ENCODE assay signal across 8 mouse cellular contexts in genomic region chr11:60219609-60220008, GRCm38 (mm10). TPM values are rescaled to one million over a fixed set of nuclear protein-coding genes. Genes with fewer than 3 reads are reported as not detected.
A peak's percentile ranks its signal among the peaks of the same experiment; 100 is the strongest.
DNase-seq lines count a peak whose midpoint lies in the region; ATAC-seq lines count a peak whose summit lies in the region.

No protein-coding gene starts in this region.

- no peak for ATAC-seq in megakaryocyte, adult 5-6 weeks (ENCODE audit: poor library complexity, severe bottlenecking)
- no peak for ATAC-seq in embryonic facial prominence, embryonic 13.5 days (ENCODE audit: insufficient number of reproducible peaks, insufficient read depth, low FRiP score, low TSS enrichment, low read depth)
- no peak for ATAC-seq in limb, embryonic 12.5 days (ENCODE audit: insufficient number of reproducible peaks, insufficient read depth, low FRiP score, low TSS enrichment, low read depth)

- H3K4me1 ChIP-seq in megakaryocyte, embryonic 14.5 days, result peaks cover 92% of the 10 kb centered on the region
- peaks cover 49% of the 10 kb centered on the region for H3K4me1 ChIP-seq in embryonic facial prominence, embryonic 13.5 days
- H3K4me1 ChIP-seq in limb, embryonic 12.5 days (replicated peaks), result peaks cover 41% of the 10 kb centered on the region

- no peaks in the 10 kb centered on the region for H3K27me3 ChIP-seq in megakaryocyte, embryonic 14.5 days (replicated peaks)
- no peaks in the 10 kb centered on the region for H3K27me3 ChIP-seq in embryonic facial prominence, embryonic 13.5 days
- no peaks in the 10 kb centered on the region for H3K27me3 ChIP-seq in limb, embryonic 12.5 days

- H3K4me2 ChIP-seq in embryonic facial prominence, embryonic 13.5 days, result peak overlapping the region; percentile 70
- H3K4me2 ChIP-seq in limb, embryonic 12.5 days, result peak overlapping the region; percentile 67

- H3K9ac ChIP-seq in embryonic facial prominence, embryonic 13.5 days, result peak overlapping the region; percentile 85
- H3K9ac ChIP-seq in limb, embryonic 12.5 days (replicated peaks), result peak overlapping the region; percentile 82

- peaks cover 5% of the 10 kb centered on the region; the same call in 1 of the 2 replicates for H3K9me3 ChIP-seq in megakaryocyte, embryonic 14.5 days
- H3K9me3 ChIP-seq in embryonic facial prominence, embryonic 13.5 days, result no peaks in the 10 kb centered on the region
- H3K9me3 ChIP-seq in limb, embryonic 12.5 days, result no peaks in the 10 kb centered on the region

- peak overlapping the region; percentile 98 for H3K4me3 ChIP-seq in megakaryocyte, embryonic 14.5 days (replicated peaks)
- H3K4me3 ChIP-seq in embryonic facial prominence, embryonic 13.5 days, result peak overlapping the region; percentile 71
- H3K4me3 ChIP-seq in limb, embryonic 12.5 days (replicated peaks), result peak overlapping the region; percentile 69

- peak; percentile 33 to 45 for DNase-seq in natural killer cell, adult 2 months (ENCODE audit: low spot score in 2 of 2)
- no peak for DNase-seq in frontal cortex, postnatal 36 days (ENCODE audit: low spot score in 2 of 2)
- no peak for DNase-seq in gastrocnemius, postnatal 25 days
- no peak for DNase-seq in frontal cortex, postnatal 14 days (ENCODE audit: low spot score in 2 of 2)

- H3K27ac ChIP-seq in embryonic facial prominence, embryonic 13.5 days, result peak overlapping the region; percentile 81; the same call in 1 of the 2 replicates
- H3K27ac ChIP-seq in limb, embryonic 12.5 days, result peak overlapping the region; percentile 84; the same call in 1 of the 2 replicates

- H3K36me3 ChIP-seq in megakaryocyte, embryonic 14.5 days (replicated peaks; ENCODE audit: low read length), result peaks cover 44% of the 10 kb centered on the region
- peaks cover 27% of the 10 kb centered on the region for H3K36me3 ChIP-seq in embryonic facial prominence, embryonic 13.5 days
- H3K36me3 ChIP-seq in limb, embryonic 12.5 days, result peaks cover 25% of the 10 kb centered on the region

- WGBS in embryonic facial prominence, embryonic 13.5 days, result 37% methylated on average over 8 of the region's 8 CpGs
- 42% methylated on average over 8 of the region's 8 CpGs for WGBS in limb, embryonic 12.5 days

RNA-seq across cellular contexts. Expression of gene Srebf1, which starts 2.8 kb away (rescaled TPM):
- polyA plus RNA-seq in megakaryocyte, embryonic 14.5 days (2012; ENCODE audit: insufficient read depth, low replicate concordance), result 138 and 188 TPM in 2 replicates
- 27.5 and 37.3 TPM in 2 replicates for total RNA-seq in megakaryocyte, adult 5-6 weeks (2015)
- 27.6 and 43.3 TPM in 2 replicates for total RNA-seq in megakaryocyte, adult 5-6 weeks (2017)
- polyA plus RNA-seq in embryonic facial prominence, embryonic 13.5 days (2015; fragmentation: Nextera tagmentation; extraction: Ambion mirVana), result 59.1 and 61.9 TPM in 2 replicates
- polyA plus RNA-seq in limb, embryonic 12.5 days (2016; fragmentation: Nextera tagmentation; extraction: Ambion mirVana), result 54.1 and 61.2 TPM in 2 replicates
- total RNA-seq in gastrocnemius, postnatal 25 days (2021), result 10 to 100 TPM; 16.8 to 20.0 TPM

Comparison
In these comparisons a context has a peak if more than half of its experiments do, and no peak if none do; other contexts are left out.
1. DNase-seq: peak in natural killer cell, adult 2 months (2 of 2); none in frontal cortex, postnatal 36 days (0 of 2), gastrocnemius, postnatal 25 days (single experiment) and frontal cortex, postnatal 14 days (0 of 2).
2. Peak in every context shown above with its lines, with median percentiles within 50 percentile points of each other: H3K4me3 ChIP-seq.